Mouse (Mus musculus): ENCODE measurements around the gene Pjvk.

Gene Pjvk

DNA sequence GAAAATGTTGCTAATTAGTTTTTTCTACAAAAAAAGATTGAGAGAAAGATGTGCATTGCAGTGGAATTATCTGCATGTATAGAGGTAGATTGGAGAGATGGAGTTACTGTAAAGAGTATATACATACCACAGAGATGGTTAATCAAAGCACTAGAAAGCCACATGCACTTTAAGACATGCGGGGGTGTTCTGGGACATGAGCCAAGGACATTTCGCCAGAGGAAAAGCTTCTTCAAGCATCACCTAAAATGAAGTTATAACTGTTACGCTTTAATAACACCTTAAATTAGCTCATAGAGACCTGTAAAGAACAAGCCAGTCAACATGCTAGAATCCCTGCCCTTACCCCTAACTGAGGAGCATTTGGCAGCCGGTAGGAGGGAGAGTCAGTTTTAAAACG is 18.9 kb downstream of the Pjvk start:
- no peak for DNase-seq (ENCODE audit: low spot score in 2 of 2)

DNA sequence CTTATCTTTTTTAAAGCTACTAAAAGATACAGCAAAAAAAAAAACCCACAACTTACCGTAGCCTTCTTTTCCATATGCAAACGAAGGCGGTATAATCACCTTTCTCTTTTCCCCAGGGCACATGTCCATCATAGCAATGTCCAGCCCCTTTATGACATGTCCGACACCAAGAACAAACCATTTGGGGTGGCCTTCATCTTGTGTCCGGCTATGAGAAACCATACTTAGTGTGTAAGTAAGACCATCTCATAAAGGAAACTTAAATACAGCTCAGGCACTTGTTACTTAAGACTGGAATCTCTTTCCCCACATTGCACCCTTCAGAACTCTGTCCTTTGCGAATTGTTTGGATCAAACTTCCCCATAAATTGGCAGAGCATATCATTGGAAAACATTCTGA is 23.4 kb downstream of the Pjvk start:
- DNase-seq (ENCODE audit: low spot score in 2 of 2) = no peak

DNA sequence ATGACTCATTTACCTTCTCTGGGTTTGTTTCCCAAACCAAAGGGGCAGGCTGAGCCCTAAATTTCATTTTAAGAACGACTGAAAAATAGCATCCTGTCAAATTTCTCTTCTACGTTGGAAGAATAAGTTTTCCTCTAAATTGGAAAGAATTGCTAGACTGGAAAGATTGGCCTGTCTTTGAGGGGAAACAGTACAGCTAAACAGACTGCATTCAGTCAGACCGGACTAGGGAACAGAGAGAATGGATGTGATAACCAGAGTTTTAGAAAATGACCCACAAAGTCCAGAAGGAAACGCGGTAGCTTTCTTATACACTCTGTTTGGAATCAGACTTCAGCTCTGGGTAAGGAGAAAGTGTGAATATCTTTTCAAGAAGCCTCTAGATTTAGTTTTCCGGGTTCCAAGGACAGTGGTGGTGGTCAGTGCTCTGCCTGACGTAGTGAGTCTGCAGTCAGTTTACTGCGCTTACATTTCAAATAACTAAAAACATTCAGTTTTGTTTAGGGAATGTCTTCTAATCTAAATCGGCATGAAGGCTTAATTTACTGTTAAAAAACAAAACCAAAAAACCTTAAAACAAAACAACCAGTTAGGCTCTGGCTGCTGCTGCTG is 24.0 kb downstream of the Pjvk start:
- no peak for DNase-seq (ENCODE audit: low spot score in 2 of 2)

DNA sequence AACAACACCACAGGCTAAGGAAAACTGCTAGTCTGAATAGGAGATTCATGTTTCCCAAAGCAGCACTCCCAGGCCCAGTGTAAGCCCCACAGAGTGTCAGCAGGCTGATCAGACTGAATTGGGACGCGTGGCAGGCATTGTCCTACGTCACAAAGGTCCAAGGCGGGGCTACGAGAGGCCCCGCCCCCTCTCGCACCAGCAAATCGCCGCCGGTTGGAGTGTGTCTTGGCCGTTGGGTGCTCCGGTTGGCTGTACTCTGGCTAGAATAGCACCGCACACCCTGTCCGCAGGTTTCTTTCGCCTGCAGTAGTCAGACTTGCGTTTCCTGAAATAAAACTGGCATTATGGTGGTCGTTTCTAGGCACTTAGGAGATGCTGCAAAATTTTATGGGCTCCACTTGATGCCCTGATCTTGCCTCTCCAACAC is 24.7 kb downstream of the Pjvk start, which contains the start of gene Fkbp7:
Gene Fkbp7 (minus strand): TSS at position 151 of the 427 bp plus-strand sequence.
- DNase-seq (ENCODE audit: low spot score in 2 of 2) = peak; percentile 87 to 90

DNA sequence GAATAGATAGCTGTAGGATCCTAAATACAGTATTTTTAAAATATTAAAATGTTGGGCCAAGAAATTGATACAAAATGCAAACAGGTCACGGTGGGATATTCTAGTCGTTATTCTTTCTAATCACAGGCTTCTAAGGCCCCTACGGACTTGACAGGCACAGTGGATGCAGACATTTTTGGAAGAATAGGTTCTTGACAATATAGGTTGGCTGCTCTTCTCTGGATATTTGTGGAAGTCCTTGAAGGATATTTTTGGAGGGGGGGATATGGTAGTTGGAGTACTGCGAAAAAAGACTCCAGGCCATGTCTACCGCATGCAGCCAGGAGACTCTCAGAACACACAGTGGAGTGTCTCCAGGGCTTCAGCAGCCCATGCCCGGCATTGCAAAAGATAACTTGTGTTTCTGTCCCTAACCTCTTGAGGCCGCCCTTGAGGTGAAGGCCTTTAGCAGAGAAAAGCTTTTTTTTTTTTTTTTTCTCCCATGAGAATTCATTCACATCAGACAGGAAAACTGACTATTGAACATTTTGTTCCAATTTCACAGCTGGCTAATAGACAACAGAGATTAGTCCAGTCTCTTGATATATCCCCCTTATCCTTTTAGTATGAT is 25.3 kb downstream of the Pjvk start:
- DNase-seq (ENCODE audit: low spot score in 2 of 2) = no peak

DNA sequence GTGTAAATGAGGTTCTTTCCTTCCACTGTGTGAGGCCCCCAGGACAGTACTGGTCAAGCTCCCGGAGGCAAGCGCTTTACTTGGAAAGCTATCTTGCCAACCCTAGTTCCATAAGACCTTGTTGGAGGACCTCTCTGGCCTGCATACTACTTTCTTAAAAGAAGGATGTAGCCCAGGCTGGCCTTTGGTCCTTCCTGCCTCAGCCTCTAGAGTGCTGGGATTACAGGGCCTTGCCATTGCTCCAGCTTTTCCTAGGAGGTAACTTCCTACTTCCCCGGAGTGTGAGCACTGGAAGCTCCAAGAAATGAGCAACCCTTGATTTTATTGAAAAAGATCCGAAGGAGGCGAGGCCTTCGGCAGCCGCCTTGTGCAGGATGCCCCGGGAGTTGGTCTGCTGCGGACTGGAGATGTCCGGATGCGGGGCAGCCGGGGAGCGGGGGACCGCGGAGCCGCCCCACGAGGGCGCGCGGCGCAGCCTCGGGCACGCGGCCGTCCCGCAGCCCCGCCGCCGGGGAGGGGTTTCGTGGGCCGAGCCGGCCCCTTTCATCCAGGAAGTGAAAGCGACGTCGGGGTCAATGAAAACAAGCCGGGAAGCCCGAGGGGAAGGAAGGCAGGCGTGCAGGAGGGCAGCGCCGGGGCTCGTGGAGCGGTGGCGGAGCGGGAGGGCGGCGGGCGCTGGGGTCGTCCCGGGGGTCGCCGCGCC is 26.6 kb downstream of the Pjvk start, which contains the start of gene Plekha3:
Gene Plekha3 (plus strand): TSS at position 557 of the 703 bp plus-strand sequence.
- DNase-seq (ENCODE audit: low spot score in 2 of 2) = peak; percentile 83 to 85

DNA sequence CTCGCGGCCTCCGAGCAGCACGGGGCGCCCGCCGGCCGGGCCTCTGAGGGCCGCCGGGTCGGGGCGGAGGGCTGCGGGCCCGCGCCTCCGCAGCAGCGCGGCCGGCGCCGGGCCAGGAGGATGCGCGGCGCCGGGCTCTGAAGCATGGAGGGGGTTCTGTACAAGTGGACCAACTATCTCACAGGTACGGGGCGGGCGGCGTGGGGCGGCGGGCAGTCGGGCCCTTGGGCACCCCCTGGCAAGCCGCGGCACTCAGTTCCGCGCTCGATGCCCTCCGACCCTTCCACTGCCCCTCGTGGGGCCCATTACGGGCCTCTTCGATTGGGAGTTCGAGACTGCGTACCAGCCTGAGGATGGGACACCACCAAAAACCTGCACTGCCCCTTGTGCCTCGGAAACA is 27.2 kb downstream of the Pjvk start:
- DNase-seq (ENCODE audit: low spot score in 2 of 2) = no peak

DNA sequence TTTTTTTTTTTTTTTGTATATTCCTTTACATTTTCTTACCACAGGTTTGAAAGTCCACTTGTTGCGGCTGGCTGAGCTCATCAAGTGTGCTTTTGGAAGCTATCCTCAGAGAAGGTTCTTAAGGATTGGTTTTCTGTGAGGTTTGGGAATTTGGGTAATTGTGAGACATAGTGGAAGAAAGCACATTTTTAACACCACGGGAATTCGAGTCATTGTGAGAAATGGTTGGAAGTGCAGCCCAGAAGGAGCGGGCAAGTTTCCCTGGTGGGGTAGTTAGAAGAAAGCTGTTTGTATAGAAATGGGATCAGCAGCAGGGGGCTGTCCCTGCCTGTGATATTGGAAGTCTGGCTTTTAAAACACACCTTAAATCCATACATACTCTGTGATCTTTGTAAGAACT is 27.7 kb downstream of the Pjvk start:
- DNase-seq (ENCODE audit: low spot score in 2 of 2) = no peak

DNA sequence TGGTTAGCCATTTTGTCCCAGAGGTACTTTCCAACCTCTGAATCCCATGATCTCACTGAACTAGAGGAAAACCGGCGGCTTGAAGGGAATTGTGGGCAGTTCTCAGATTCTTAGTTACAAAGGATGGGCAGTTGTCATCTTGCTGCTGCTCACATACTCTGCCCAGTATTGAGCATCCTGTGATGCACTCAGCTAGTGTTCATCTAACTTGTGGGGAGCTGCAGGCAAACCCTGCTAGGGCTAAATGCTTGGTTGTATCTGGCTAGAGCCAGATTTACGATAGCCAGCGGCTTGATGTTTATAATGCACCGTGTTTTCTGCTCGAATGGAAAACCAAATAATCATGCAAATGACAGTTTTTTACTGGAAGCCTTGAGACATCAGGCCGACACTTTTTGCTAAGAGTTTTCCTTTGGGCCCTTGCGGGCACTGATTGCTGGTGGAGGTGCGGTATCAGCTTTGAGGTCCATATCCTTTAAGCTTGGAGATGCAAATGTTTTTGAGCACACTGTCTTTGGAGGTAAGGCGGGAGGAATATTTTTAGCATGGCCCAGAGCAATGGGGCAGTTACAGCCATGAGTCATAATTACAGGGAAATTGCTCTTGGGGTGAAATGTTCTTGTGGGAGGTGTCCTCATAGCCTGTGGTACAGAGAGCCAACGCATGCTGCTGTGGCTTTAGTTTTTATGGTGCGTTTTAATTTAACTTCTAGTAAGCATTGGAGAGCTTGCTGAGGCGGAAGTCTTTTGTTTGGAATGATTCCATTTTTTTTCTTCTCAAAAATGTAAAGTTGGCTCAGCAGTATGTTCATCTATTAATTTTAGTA is 28.3 kb downstream of the Pjvk start:
- DNase-seq (ENCODE audit: low spot score in 2 of 2) = no peak

DNA sequence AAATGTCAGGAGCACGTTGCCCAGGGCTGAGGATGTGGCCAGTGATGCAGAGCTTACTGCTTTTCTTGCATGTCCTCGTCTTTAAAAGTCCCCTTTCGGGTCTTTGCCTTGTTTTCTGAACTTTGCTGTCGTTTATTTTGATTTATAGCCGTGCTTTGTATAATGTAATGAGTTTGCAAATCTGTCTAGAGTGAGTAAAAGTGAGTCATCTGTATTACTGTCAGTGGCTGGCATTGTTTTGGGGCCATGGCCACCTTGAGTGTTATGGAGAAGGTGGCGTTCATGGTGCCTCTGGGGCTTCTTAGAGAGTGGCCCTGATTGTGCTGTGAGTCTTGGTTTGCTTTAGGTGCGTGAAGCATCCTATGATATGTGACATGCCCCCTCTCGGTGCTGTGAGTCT is 34.0 kb downstream of the Pjvk start:
- no peak for DNase-seq (ENCODE audit: low spot score in 2 of 2)

DNA sequence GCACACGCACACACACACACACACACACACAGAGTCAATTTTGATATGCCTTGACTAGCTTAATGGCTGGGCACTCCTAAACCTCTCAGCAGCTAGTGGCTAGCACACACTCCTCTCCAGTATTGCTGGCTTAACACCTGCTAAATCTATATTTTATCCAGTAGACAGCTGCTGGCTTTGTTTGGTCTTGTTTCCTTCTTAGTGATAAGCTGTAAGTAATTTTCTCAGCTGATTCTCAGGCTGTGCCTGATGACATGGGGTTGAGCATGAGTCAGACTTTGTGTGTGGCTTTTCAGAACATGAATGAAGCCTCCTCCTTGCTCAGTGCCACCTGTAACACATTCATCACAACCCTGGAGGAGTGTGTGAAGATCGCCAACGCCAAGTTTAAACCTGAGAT is 38.7 kb downstream of the Pjvk start:
- DNase-seq (ENCODE audit: low spot score in 2 of 2) = no peak

DNA sequence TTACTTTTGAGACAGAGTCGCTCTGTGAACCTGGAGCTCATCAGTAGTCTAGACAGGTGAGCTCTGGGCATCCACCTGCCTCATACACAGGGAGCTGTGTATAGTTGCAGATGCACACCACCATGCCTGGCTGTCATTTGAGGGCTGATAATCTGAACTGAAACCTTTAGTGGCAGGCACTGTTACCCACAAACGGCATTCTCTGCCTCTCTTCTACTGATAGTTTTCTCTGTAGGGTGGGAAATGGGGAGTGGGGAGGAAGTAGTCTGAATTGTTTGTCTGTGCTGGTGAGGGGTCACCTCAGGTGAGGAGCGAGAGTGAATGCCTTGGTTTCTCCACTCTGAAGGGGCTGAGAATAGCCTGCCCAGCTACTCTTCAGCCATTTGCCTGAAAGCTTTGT is 39.3 kb downstream of the Pjvk start:
- DNase-seq (ENCODE audit: low spot score in 2 of 2) = no peak

DNA sequence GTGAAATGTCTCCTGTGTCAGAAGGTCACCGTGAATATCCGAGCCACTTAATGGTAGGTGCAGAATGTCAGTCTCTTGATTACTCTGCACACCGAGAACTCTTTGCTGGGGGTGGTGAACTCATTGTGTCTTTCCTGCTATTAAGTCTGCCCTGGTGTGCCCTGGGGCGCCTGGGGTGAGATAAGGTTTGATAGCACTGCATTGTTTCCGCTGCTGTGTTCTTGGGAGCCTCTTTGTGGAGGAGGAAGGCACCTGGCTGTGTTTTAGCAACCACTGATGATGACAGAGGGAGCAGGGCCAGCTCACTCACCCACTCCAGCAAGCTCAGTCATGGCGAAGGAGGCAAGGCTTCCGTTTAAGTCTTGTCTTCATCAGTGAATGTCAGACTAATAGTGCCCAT is 39.9 kb downstream of the Pjvk start:
- DNase-seq (ENCODE audit: low spot score in 2 of 2) = no peak

DNA sequence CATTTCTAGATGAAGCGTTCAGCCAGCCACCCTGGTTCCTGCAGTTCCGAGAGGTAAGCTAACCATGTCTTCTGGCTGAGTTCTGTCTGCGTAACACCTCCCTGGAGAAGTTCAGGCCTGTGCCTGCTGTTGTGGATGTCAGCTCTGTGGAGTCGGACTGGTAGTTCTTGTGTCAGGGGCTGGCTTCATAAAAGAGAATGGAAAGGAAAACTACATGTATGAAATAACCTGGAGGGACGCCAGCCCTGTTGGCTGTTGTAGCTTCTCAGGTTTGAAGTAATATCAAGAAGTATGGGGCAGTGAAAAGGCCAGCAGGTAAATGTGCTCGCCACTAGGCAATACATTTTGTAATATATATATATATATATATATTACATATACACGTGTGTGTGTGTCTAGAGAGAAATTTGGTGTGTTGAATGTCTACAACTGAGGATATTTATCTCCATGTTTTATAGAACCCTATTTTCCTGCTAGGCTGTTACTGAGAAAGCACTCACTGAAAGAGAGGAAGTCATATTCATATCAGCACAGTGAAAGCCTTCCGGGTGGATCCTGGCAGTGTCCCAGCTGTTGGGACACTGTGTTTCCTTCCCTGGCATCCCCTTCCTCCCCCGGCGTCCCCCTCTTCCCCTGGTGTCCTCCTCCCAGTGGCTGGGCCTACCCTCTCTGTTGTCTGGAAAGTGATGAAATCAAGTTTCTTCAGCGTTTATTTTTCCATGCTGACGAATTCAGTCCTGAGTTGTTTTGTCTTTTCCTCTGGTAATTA is 42.3 kb downstream of the Pjvk start:
- no peak for DNase-seq (ENCODE audit: low spot score in 2 of 2)

DNA sequence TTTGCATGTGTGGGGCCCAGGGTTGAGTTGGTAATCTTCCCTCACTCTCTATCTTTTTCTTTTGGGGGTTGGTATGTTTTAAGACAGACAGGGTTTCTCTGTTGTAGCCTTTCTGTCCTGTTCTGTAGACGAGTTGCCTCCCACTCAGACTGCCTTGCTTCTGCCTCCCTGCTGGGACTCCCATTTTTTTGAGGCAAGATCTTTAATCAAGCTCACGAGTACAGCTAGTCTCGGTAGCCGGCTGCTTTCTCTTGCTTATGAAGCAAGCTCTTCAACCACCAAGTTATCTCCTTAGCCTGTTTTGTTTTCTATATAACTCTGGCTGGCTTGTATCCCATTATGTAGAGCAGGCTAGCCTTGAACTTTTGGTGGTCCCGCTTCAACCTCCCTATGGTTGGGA is 45.5 kb downstream of the Pjvk start:
- no peak for DNase-seq (ENCODE audit: low spot score in 2 of 2)

DNA sequence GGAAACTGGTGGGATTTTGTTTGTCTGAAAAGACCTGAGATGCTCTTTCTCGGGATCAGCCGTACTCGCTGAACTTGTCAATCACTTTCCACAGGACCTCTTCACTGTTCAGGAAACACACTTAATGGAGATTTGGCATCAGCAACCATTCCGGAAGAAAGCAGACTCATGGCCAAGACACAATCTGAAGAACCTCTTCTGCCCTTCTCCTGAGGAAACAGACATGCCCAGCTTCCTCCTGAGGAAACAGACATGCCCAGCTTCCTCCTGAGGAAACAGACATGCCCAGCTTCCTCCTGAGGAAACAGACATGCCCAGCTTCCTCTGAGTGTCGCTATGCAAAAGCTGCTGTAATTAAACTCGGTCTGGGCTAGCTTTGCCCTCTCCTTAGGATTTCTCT is 47.0 kb downstream of the Pjvk start:
- no peak for DNase-seq (ENCODE audit: low spot score in 2 of 2)

DNA sequence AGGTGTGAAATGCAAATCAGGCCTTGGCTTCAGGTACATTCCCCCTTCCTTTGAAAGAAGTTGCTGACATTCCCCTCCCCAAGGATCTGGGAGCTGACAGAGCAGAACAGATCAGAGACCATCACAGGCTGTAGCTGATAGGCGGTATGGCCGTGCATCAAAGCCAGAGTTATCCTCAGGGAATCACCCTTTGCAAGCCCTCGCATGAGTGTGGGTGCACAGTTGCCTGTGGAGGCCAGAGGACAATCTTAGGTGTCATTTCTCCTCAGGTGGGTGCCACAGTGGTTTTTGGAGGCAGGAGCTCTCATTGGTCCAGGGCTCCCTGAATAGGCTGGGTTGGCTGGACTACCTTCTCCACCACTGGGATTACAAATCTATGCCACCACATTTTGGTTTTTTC is 53.9 kb downstream of the Pjvk start:
- DNase-seq (ENCODE audit: low spot score in 2 of 2) = no peak

DNA sequence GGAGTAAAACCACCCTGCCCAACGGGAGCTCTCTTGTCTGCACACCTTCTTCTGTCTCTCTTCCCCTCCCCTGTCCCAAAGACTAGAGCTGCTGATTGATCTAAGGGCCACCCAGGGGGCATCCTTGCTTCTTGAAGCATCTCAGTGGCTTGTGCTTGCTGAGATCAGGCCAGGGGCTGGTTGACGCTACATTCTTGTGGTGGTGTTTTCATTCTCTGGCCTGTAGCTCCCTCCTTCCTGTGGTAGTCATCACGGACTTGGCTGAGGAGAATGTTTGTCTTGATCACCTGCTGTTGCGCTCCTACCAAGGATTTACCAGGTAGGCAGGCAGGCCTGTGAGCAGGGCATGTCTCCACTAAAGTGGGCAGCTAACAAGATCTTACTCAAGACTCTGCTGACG is 54.5 kb downstream of the Pjvk start:
- no peak for DNase-seq (ENCODE audit: low spot score in 2 of 2)

DNA sequence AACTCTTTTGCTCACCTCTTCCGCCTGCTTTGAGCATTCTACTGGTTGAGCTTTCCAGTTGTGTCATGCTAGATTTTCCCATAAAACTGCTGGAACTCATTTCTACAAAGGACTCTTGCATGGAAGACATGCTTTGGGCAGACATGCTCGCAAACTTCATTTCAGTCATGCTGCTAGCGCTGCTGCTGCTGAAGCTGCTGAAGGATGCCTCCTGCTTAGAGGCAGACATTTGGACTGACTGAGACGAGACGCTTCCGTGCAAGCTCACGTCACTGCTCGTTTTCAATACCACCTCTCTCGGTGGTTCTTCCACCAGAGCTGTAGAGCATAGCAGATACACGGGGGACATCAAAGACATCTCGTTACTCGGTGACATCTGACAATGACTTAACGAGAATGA is 57.4 kb downstream of the Pjvk start:
- DNase-seq (ENCODE audit: low spot score in 2 of 2) = no peak
